Mouse (Mus musculus) liver, embryonic 15.5 days (tissue): ENCODE measurements around the gene Rgl1. TPM values are rescaled to one million over a fixed set of nuclear protein-coding genes. Genes with fewer than 3 reads are reported as not detected.

Source experiments
- ATAC-seq: fragments of 200-750 bp; cut with Nextera tagmentation; 2 replicates; pipeline ENCODE4 v1.8.0; 2017; ENCODE audit warnings: moderate number of reproducible peaks, mild to moderate bottlenecking, moderate library complexity; ENCODE audit not compliant: insufficient read depth
- H3K27ac ChIP-seq: fragments of 300-500 bp; sonication (generic); replicated peaks from 2 replicates; pipeline ENCODE4 v1.5.1; 2015; ENCODE audit warnings: mild to moderate bottlenecking, inconsistent platforms
- H3K27me3 ChIP-seq: fragments of 300-500 bp; sonication (generic); 2 replicates; pipeline ENCODE4 v1.6.1; 2015; ENCODE audit warnings: mild to moderate bottlenecking, inconsistent platforms
- H3K36me3 ChIP-seq: fragments of 300-500 bp; sonication (generic); replicated peaks from 2 replicates; pipeline ENCODE4 v1.6.1; 2015; ENCODE audit warnings: moderate library complexity, mild to moderate bottlenecking, inconsistent platforms
- H3K4me1 ChIP-seq: fragments of 300-500 bp; sonication (generic); replicated peaks from 2 replicates; pipeline ENCODE4 v1.6.1; 2015; ENCODE audit warnings: inconsistent platforms
- H3K4me2 ChIP-seq: fragments of 300-500 bp; sonication (generic); 2 replicates; pipeline ENCODE4 v1.6.1; 2015; ENCODE audit warnings: moderate library complexity, mild to moderate bottlenecking, inconsistent platforms
- H3K4me3 ChIP-seq: fragments of 300-500 bp; sonication (generic); replicated peaks from 2 replicates; pipeline ENCODE4 v1.5.1; 2015; ENCODE audit warnings: mild to moderate bottlenecking, inconsistent platforms
- H3K9ac ChIP-seq: fragments of 300-500 bp; sonication (generic); 2 replicates; pipeline ENCODE4 v1.6.1; 2015; ENCODE audit warnings: moderate library complexity, mild to moderate bottlenecking, inconsistent platforms
- H3K9me3 ChIP-seq: fragments of 300-500 bp; sonication (generic); replicated peaks from 2 replicates; pipeline ENCODE4 v1.6.1; 2016; ENCODE audit warnings: inconsistent platforms
- WGBS: fragments of 180-500 bp; shearing (Covaris S2); methylation state at CpG from one replicate; pipeline ENCODE4 v1.1.7; 2015; ENCODE audit warnings: mixed read lengths; ENCODE audit not compliant: insufficient replicate concordance; 5-methylcytosine and 5-hydroxymethylcytosine counted together
- polyA plus RNA-seq: library from polyadenylated mRNA; unstranded; fragments of >200 nt; fragmentation: Nextera tagmentation; extraction: Ambion mirVana; gene quantifications from 2 replicates; pipeline ENCODE4 v1.2.1, GENCODE M21; 2015

The Rgl1 gene
- polyA plus RNA-seq, 1 experiment from 2014 or later, result 13.0 TPM

GRCm38 (mm10) chr1:152560477-152560876, 205.7 kb downstream of the Rgl1 start:
- no peak for ATAC-seq
- no peak overlapping the region for H3K4me2 ChIP-seq
- no peak overlapping the region for H3K27ac ChIP-seq
- 0 out of 2 replicates have a peak, but pooled peaks cover 3% of the 10 kb centered on the region for H3K4me1 ChIP-seq
- H3K9me3 ChIP-seq, result no peaks in the 10 kb centered on the region
- H3K36me3 ChIP-seq, result no peaks in the 10 kb centered on the region
- H3K9ac ChIP-seq, result no peak overlapping the region
- no peaks in the 10 kb centered on the region for H3K27me3 ChIP-seq
- 76% methylated on average over 5 of the region's 5 CpGs for WGBS
- no peak overlapping the region for H3K4me3 ChIP-seq

GRCm38 (mm10) chr1:152556576-152557281, 209.4 kb downstream of the Rgl1 start:
- H3K9ac ChIP-seq, result no peak overlapping the region
- H3K9me3 ChIP-seq, result no peaks in the 10 kb centered on the region
- H3K27me3 ChIP-seq, result no peaks in the 10 kb centered on the region
- peaks cover 15% of the 10 kb centered on the region; the same call in 1 of the 2 replicates for H3K36me3 ChIP-seq
- 44% methylated on average over 14 of the region's 14 CpGs for WGBS
- H3K4me3 ChIP-seq, result no peak overlapping the region
- no peak overlapping the region for H3K4me2 ChIP-seq
- peak overlapping the region; percentile 33; the same call in 1 of the 2 replicates for H3K27ac ChIP-seq
- peak; percentile 35; the same call in 1 of the 2 replicates for ATAC-seq
- 0 out of 2 replicates have a peak, but pooled peaks cover 3% of the 10 kb centered on the region for H3K4me1 ChIP-seq

- no peaks in the 10 kb centered on the region for H3K9me3 ChIP-seq
- 51% methylated on average over 7 of the region's 7 CpGs for WGBS
- no peak overlapping the region for H3K9ac ChIP-seq
- no peak overlapping the region for H3K4me3 ChIP-seq
- H3K4me1 ChIP-seq, result 0 out of 2 replicates have a peak, but pooled peaks cover 3% of the 10 kb centered on the region
- H3K36me3 ChIP-seq, result peaks cover 17% of the 10 kb centered on the region; the same call in 1 of the 2 replicates
- peak overlapping the region; percentile 33; the same call in 1 of the 2 replicates for H3K27ac ChIP-seq
- no peak overlapping the region for H3K4me2 ChIP-seq
- H3K27me3 ChIP-seq, result no peaks in the 10 kb centered on the region
- peak; percentile 48 for ATAC-seq
Measured at GRCm38 (mm10) chr1:152555944-152556573, 210.1 kb downstream of the Rgl1 start.

- ATAC-seq, result no peak
- Histone ChIP-seq H3K4me2 (no peak overlapping the region), H3K4me1 (0 out of 2 replicates have a peak, but pooled peaks cover 3% of the 10 kb centered on the region), H3K27ac (no peak overlapping the region; the same call in 1 of the 2 replicates), H3K4me3 (no peak overlapping the region), H3K27me3 (no peaks in the 10 kb centered on the region), H3K36me3 (peaks cover 18% of the 10 kb centered on the region; the same call in 1 of the 2 replicates), H3K9ac (no peak overlapping the region), H3K9me3 (no peaks in the 10 kb centered on the region)
- WGBS, result 44% methylated on average over 15 of the region's 15 CpGs
Measured at GRCm38 (mm10) chr1:152553912-152554547, 212.1 kb downstream of the Rgl1 start.

GRCm38 (mm10) chr1:152550973-152551372, 215.2 kb downstream of the Rgl1 start:
- ATAC-seq, result no peak

GRCm38 (mm10) chr1:152550544-152550943, 215.6 kb downstream of the Rgl1 start:
- Histone ChIP-seq H3K36me3 (peaks cover 37% of the 10 kb centered on the region; the same call in 1 of the 2 replicates), H3K4me2 (no peak overlapping the region), H3K27me3 (no peaks in the 10 kb centered on the region), H3K9me3 (no peaks in the 10 kb centered on the region), H3K9ac (no peak overlapping the region), H3K4me1 (no peaks in the 10 kb centered on the region), H3K4me3 (no peak overlapping the region), H3K27ac (no peak overlapping the region)
- no peak for ATAC-seq
- WGBS, result 66% methylated on average over 2 of the region's 2 CpGs

More at GRCm38 (mm10) chr1:152550973-152551372, 215.2 kb downstream of the Rgl1 start:
- Histone ChIP-seq H3K9me3 (no peaks in the 10 kb centered on the region), H3K4me3 (no peak overlapping the region), H3K9ac (no peak overlapping the region), H3K36me3 (peaks cover 37% of the 10 kb centered on the region; the same call in 1 of the 2 replicates), H3K4me2 (no peak overlapping the region), H3K27ac (no peak overlapping the region), H3K4me1 (no peaks in the 10 kb centered on the region), H3K27me3 (no peaks in the 10 kb centered on the region)
- 47% methylated on average over 3 of the region's 3 CpGs for whole genome bisulfite sequencing

- Histone ChIP-seq H3K27me3 (no peaks in the 10 kb centered on the region), H3K4me1 (no peaks in the 10 kb centered on the region), H3K9me3 (no peaks in the 10 kb centered on the region), H3K4me3 (no peak overlapping the region), H3K27ac (no peak overlapping the region), H3K4me2 (no peak overlapping the region), H3K9ac (no peak overlapping the region), H3K36me3 (peaks cover 37% of the 10 kb centered on the region; the same call in 1 of the 2 replicates)
- WGBS, result 72% methylated on average over 13 of the region's 13 CpGs
- ATAC-seq, result no peak
Measured at GRCm38 (mm10) chr1:152549061-152549738, 217.0 kb downstream of the Rgl1 start.

GRCm38 (mm10) chr1:152543449-152544159, 222.5 kb downstream of the Rgl1 start:
- Histone ChIP-seq H3K9me3 (no peaks in the 10 kb centered on the region), H3K9ac (no peak overlapping the region), H3K36me3 (peaks cover 14% of the 10 kb centered on the region; the same call in 1 of the 2 replicates), H3K27me3 (no peaks in the 10 kb centered on the region), H3K4me3 (no peak overlapping the region), H3K4me1 (0 out of 2 replicates have a peak, but pooled peaks cover 2% of the 10 kb centered on the region), H3K4me2 (no peak overlapping the region), H3K27ac (no peak overlapping the region)
- ATAC-seq, result no peak
- 46% methylated on average over 2 of the region's 2 CpGs for WGBS

- ATAC-seq, result no peak
- no peak overlapping the region for H3K27ac ChIP-seq
- no peak overlapping the region for H3K4me2 ChIP-seq
- no peaks in the 10 kb centered on the region for H3K27me3 ChIP-seq
- H3K9me3 ChIP-seq, result no peaks in the 10 kb centered on the region
- H3K4me1 ChIP-seq, result 0 out of 2 replicates have a peak, but pooled peaks cover 2% of the 10 kb centered on the region
- 64% methylated on average over 6 of the region's 6 CpGs for WGBS
- peaks cover 12% of the 10 kb centered on the region; the same call in 1 of the 2 replicates for H3K36me3 ChIP-seq
- H3K4me3 ChIP-seq, result no peak overlapping the region
- H3K9ac ChIP-seq, result no peak overlapping the region
Measured at GRCm38 (mm10) chr1:152542747-152543378, 223.3 kb downstream of the Rgl1 start.
